Mouse (Mus musculus) thymus, adult 2 months (tissue): ENCODE measurements around the gene Sp4. TPM values are rescaled to one million over a fixed set of nuclear protein-coding genes. Genes with fewer than 3 reads are reported as not detected.
A peak's percentile ranks its signal among the peaks of the same experiment; 100 is the strongest.

Experiments
- DNase-seq: peaks from one replicate; pipeline ENCODE4 v3.0.0; 2021
- H3K27ac ChIP-seq: fragments of 200-500 bp; 2 replicates; pipeline ENCODE4 v1.5.1; 2012; ENCODE audit warnings: low read length, control low read depth; ENCODE audit not compliant: control insufficient read depth, insufficient read depth
- H3K27me3 ChIP-seq: fragments of 200-500 bp; 2 replicates; pipeline ENCODE4 v1.6.1; 2012; ENCODE audit warnings: mild to moderate bottlenecking, low read length, moderate library complexity, mixed read lengths; ENCODE audit not compliant: control insufficient read depth, insufficient read depth
- H3K36me3 ChIP-seq: fragments of 200-500 bp; 2 replicates; pipeline ENCODE4 v1.6.1; 2012; ENCODE audit warnings: mild to moderate bottlenecking, low read length, moderate library complexity; ENCODE audit not compliant: control insufficient read depth, insufficient read depth
- H3K4me1 ChIP-seq: fragments of 200-500 bp; replicated peaks from 2 replicates; pipeline ENCODE4 v1.6.1; 2012; ENCODE audit warnings: low read length; ENCODE audit not compliant: control insufficient read depth, insufficient read depth
- H3K4me3 ChIP-seq: fragments of 200-500 bp; 2 replicates; pipeline ENCODE4 v1.5.1; 2012; ENCODE audit warnings: mild to moderate bottlenecking, low read length, control low read depth, moderate library complexity; ENCODE audit not compliant: control insufficient read depth, insufficient read depth
- CTCF ChIP-seq: fragments of 200-500 bp; IDR thresholded peaks from 2 replicates; pipeline ENCODE4 v1.5.1; 2012; ENCODE audit warnings: mild to moderate bottlenecking, control low read depth, low read length, moderate library complexity, borderline replicate concordance; ENCODE audit not compliant: control insufficient read depth, poor library complexity, insufficient read depth; ENCODE audit errors: extremely low read depth
- POLR2A ChIP-seq: fragments of 200-500 bp; IDR thresholded peaks from 2 replicates; pipeline ENCODE4 v1.6.1; 2012; ENCODE audit warnings: mild to moderate bottlenecking, low read length, control low read depth, moderate library complexity; ENCODE audit not compliant: control insufficient read depth, poor library complexity, insufficient read depth; ENCODE audit errors: extremely low read depth
- WGBS: fragments of 180-500 bp; shearing (Covaris S2); methylation state at CpG from one replicate; pipeline ENCODE4 v1.1.7; 2018; 5-methylcytosine and 5-hydroxymethylcytosine counted together
- polyA plus RNA-seq: library from polyadenylated mRNA; depleted of rRNA; stranded (reverse); fragments of >200 nt; gene quantifications from 2 replicates; pipeline ENCODE4 v1.2.3, GENCODE M21; 2012

The Sp4 gene
- polyA plus RNA-seq, 1 experiment, result 27.8 TPM

DNA sequence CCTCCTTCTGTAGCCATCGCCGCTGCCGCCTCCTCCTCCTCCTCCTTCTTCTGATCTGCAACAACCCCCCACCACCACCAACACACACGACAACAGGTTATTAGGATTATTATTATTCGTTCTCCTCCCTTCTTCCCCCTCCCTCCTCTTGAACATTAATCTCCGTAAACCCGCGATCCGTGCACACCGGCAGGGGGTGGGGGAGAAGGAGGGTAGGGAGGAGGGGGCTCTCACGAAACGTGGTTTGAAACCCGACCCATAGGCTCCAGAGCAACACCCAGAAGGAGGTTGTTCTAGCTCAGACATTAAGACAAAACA is 527 bp downstream of the Sp4 start:
- Histone ChIP-seq H3K27me3 (no peaks in the 10 kb centered on the region), H3K27ac (peak overlapping the region; percentile 83), H3K36me3 (no peaks in the 10 kb centered on the region), H3K4me3 (peak overlapping the region; percentile 67), H3K4me1 (peaks cover 16% of the 10 kb centered on the region)
- TF ChIP-seq POLR2A (no peak), CTCF (no peak)
- WGBS, result under 1% methylated on average over 13 of the region's 13 CpGs
- no peak for DNase-seq

DNA sequence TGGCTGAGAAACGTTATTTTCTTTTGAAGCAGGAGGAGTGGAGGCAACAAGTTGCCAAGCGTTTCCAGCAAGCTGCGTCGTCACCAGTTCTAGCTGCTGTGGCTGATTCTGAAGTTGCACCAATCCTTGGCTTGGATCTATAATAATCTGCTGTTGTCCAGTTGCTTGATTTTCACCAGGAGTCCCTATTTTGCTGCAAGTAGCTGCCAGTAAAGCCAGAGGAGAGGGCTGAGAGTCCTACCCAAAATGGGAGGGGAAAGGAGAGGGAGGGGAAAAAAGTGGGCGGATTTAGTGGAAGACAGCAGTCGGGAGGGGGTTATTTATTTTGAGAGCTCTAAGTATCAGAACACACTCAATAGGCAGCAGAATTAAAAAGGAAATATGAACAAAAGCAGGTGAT is 1.3 kb downstream of the Sp4 start:
- Histone ChIP-seq H3K36me3 (no peaks in the 10 kb centered on the region), H3K27me3 (no peaks in the 10 kb centered on the region), H3K4me1 (peaks cover 16% of the 10 kb centered on the region), H3K27ac (no peak overlapping the region), H3K4me3 (no peak overlapping the region)
- DNase-seq, result peak; percentile 15
- no peak for TF ChIP-seq CTCF
- 54% methylated on average over 6 of the region's 6 CpGs for WGBS

DNA sequence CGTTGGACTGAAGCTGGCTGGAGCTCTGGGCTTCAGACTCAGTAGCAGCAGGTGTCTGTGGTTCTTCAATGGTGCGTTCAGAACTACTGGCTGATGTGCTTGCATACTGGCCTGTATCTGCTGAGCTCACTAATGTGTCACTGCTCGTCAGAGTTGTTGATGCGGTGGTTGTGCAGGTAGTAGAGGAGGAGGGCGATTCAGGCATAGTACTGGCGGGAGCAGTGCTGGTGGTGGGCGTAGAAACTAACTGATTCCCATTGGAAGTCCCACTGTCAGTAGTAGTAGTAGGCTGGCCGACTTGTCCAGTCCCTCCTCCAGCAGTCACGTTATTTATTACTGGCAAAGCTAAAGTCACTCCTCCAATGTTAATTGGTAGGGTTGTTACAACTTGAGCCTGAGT is 2.1 kb downstream of the Sp4 start:
- Histone ChIP-seq H3K36me3 (no peaks in the 10 kb centered on the region), H3K4me1 (peaks cover 16% of the 10 kb centered on the region), H3K27ac (no peak overlapping the region), H3K27me3 (no peaks in the 10 kb centered on the region), H3K4me3 (no peak overlapping the region)
- 93% methylated on average over 9 of the region's 9 CpGs for WGBS
- peak; percentile 9 for DNase-seq
- no peak for TF ChIP-seq CTCF
- no peak for TF ChIP-seq POLR2A

DNA sequence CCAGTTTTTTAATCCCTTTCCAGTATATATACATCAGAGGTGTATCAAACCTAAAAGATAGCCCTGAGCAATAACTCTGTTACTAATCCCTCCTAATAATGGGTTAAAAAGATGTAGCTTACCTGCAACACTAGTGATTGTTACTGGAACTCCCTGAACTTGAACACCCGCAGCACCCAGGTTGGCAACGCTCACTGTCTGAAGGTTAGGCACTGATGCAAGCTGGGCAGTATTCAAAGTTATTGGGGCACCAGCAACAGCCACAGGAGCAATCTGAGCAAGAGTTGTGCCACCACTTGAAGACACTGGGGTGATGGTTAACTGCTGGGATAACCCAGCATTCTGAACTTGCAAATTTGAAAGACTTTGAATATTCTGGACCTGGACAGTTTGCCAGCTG is 2.7 kb downstream of the Sp4 start:
- no peak for DNase-seq
- H3K36me3 ChIP-seq, result no peaks in the 10 kb centered on the region
- H3K27ac ChIP-seq, result no peak overlapping the region
- 93% methylated on average over 2 of the region's 2 CpGs for WGBS
- no peak overlapping the region for H3K4me3 ChIP-seq
- no peaks in the 10 kb centered on the region for H3K27me3 ChIP-seq
- H3K4me1 ChIP-seq, result peaks cover 16% of the 10 kb centered on the region
- TF ChIP-seq CTCF, result no peak

DNA sequence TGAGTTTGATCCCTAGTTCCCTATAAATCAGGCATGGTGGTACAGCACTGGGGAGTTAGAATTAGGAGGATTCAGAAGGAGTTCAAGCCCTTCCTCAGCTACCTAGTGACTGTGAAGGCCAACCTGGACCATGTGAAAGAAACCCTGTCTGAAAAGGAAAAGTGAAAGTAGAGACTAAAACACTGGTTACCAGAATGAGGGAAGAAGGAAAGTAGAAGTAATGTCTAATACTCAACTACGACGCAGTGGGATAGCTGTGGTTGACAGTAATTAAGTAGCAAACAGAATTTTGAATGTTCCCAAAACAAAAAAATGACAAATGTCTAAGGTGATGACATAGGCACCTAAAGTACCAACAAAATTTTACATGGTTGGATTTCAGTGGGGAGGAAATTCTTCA is 5.0 kb downstream of the Sp4 start:
- H3K4me1 ChIP-seq, result peaks cover 13% of the 10 kb centered on the region
- WGBS, result 6% methylated on average over 2 of the region's 2 CpGs
- DNase-seq, result no peak
- H3K27me3 ChIP-seq, result no peaks in the 10 kb centered on the region
- no peaks in the 10 kb centered on the region for H3K36me3 ChIP-seq
- H3K27ac ChIP-seq, result no peak overlapping the region
- TF ChIP-seq CTCF, result no peak
- no peak for TF ChIP-seq POLR2A
- H3K4me3 ChIP-seq, result no peak overlapping the region

DNA sequence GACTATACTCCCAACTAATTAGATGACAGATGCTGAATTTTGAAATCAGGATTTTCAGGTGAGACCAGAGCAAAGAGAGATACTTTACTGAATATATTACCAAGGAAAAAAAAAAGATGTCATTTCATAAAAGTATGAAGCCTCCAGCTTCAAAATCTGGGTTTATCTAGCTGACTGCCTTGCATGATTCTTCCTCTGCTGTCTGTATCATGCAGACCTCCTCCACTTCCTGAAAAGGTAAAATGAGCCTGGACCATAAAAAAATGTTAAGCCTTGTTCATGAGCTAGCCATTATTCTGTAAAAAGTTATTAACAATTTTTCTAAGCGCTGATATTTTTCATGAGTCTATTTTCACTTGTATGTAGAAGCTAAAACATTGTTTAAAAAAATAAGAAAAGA is 5.4 kb downstream of the Sp4 start:
- peaks cover 13% of the 10 kb centered on the region for H3K4me1 ChIP-seq
- WGBS, result 83% methylated on average over 1 of the region's 1 CpGs
- no peak for TF ChIP-seq CTCF
- no peak for TF ChIP-seq POLR2A
- no peak for DNase-seq
- no peaks in the 10 kb centered on the region for H3K27me3 ChIP-seq
- H3K4me3 ChIP-seq, result no peak overlapping the region
- no peaks in the 10 kb centered on the region for H3K36me3 ChIP-seq
- no peak overlapping the region for H3K27ac ChIP-seq

DNA sequence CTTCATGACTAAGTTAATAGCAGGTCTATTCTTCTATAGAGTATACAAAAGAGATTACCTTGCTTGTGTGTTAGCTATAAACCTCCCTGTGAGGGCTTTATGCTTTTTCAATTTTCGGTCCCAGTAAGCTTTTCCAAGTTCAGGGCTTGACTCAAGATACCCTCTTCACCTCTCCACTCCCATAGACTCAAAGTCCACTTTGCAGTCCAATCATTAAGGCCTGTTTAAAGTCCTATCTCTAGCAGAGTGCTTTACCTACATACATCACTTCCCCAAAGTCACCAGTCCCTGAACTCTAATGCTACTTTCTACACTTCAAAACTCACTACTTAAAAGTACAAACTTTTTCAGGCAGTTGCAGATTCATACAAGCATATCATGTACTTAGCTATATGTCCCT is 12.3 kb downstream of the Sp4 start:
- WGBS, result 100% methylated on average over 1 of the region's 1 CpGs
- Histone ChIP-seq H3K4me1 (no peaks in the 10 kb centered on the region), H3K36me3 (no peaks in the 10 kb centered on the region), H3K27ac (no peak overlapping the region), H3K27me3 (no peaks in the 10 kb centered on the region), H3K4me3 (no peak overlapping the region)
- DNase-seq, result no peak
- no peak for TF ChIP-seq POLR2A
- no peak for TF ChIP-seq CTCF

DNA sequence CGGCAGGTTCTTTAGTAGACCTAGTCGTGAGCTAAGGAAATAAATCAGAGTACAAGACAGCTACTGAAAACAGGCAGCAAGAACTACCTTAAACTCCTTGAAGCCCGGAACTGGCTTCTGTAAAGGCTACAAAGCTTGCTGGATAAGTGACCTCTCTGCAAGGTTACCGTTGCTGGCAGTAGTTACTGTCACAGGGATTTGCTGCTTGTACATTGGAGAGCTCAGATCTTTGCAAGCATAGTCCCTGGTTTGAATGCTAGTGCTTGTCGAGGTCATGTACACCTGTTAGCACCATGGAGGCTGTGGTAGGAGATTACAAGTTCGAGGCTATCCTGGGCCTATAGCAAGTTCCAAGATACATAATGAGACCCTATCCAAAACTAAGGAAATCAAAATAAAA is 16.1 kb downstream of the Sp4 start:
- H3K27me3 ChIP-seq, result no peaks in the 10 kb centered on the region
- H3K27ac ChIP-seq, result no peak overlapping the region
- H3K36me3 ChIP-seq, result no peaks in the 10 kb centered on the region
- H3K4me3 ChIP-seq, result no peak overlapping the region
- TF ChIP-seq CTCF (no peak), POLR2A (no peak)
- 81% methylated on average over 6 of the region's 6 CpGs for WGBS
- no peak for DNase-seq
- H3K4me1 ChIP-seq, result no peaks in the 10 kb centered on the region
